ENCODE assay signal across 8 mouse cellular contexts in genomic region chr14:45657641-45658611, GRCm38 (mm10). TPM values are rescaled to one million over a fixed set of nuclear protein-coding genes. Genes with fewer than 3 reads are reported as not detected.
DNase-seq lines count a peak whose midpoint lies in the region; ATAC-seq and TF ChIP-seq lines count a peak whose summit lies in the region.

Gene Ddhd1, minus strand, starts transcription at chr14:45658143.

- no peaks in the 10 kb centered on the region for H3K9me3 ChIP-seq in ES-Bruce4 (replicated peaks; ENCODE audit: control insufficient read depth, insufficient read depth, low read length, poor library complexity, severe bottlenecking)
- no peaks in the 10 kb centered on the region for H3K9me3 ChIP-seq in forebrain, embryonic 14.5 days (replicated peaks; ENCODE audit: control insufficient read depth, low read length)
- no peaks in the 10 kb centered on the region for H3K9me3 ChIP-seq in neural tube, embryonic 15.5 days (replicated peaks)

- under 1% methylated on average over 105 of the region's 123 CpGs for WGBS in forebrain, embryonic 14.5 days
- WGBS in neural tube, embryonic 15.5 days = under 1% methylated on average over 120 of the region's 123 CpGs

- H3K4me2 ChIP-seq in forebrain, embryonic 14.5 days (ENCODE audit: low read length) = peak within 1 kb of the TSS; percentile 84
- H3K4me2 ChIP-seq in neural tube, embryonic 15.5 days = peak within 1 kb of the TSS; percentile 81

- intact Hi-C loops in heart, postnatal 14 days (cut with DNase I) = no loop called here

- peak within 1 kb of the TSS; percentile 35 for H3K27ac ChIP-seq in ES-Bruce4 (ENCODE audit: insufficient read depth, low read length)
- H3K27ac ChIP-seq in forebrain, embryonic 14.5 days (ENCODE audit: low read depth, low read length) = peak within 1 kb of the TSS; percentile 94
- H3K27ac ChIP-seq in neural tube, embryonic 15.5 days (replicated peaks) = peak within 1 kb of the TSS; percentile 95

- TF ChIP-seq EP300 in ES-Bruce4 (IDR thresholded peaks at IDR 0.05; ENCODE audit: insufficient read depth, low read depth, low read length) = no peak

- DNase-seq in forebrain, embryonic 14.5 days (ENCODE audit: low spot score) = peak; percentile 92
- DNase-seq in heart, postnatal 14 days = peak; percentile 87 to 91
- DNase-seq in layer of hippocampus, adult 11-12 months (ENCODE audit: low spot score) = peak; percentile 89
- peak; percentile 86 to 87 for DNase-seq in lung, adult 18-20 months
- peak; percentile 87 for DNase-seq in testis, postnatal 14 days (ENCODE audit: low spot score)

- H3K27me3 ChIP-seq in ES-Bruce4 (ENCODE audit: control insufficient read depth, insufficient read depth, low read length, poor library complexity, severe bottlenecking) = no peaks in the 10 kb centered on the region
- no peaks in the 10 kb centered on the region for H3K27me3 ChIP-seq in forebrain, embryonic 14.5 days (replicated peaks; ENCODE audit: control insufficient read depth, insufficient read depth, low read length)
- H3K27me3 ChIP-seq in neural tube, embryonic 15.5 days (replicated peaks) = no peaks in the 10 kb centered on the region

- peak; percentile 80 for ATAC-seq in cerebellum, adult (ENCODE audit: insufficient number of reproducible peaks, low FRiP score, low TSS enrichment)
- ATAC-seq in forebrain, embryonic 14.5 days = peak; percentile 96
- peak; percentile 95 for ATAC-seq in neural tube, embryonic 15.5 days (ENCODE audit: low FRiP score)

- H3K4me1 ChIP-seq in ES-Bruce4 (ENCODE audit: control insufficient read depth, insufficient read depth, low read length) = no peaks in the 10 kb centered on the region
- peaks cover 24% of the 10 kb centered on the region for H3K4me1 ChIP-seq in forebrain, embryonic 14.5 days (ENCODE audit: control insufficient read depth, insufficient read depth, low read length)
- H3K4me1 ChIP-seq in neural tube, embryonic 15.5 days = peaks cover 35% of the 10 kb centered on the region

- TF ChIP-seq CTCF in ES-Bruce4 (IDR thresholded peaks at IDR 0.05; ENCODE audit: low read depth, low read length) = no peak

- H3K9ac ChIP-seq in ES-Bruce4 (ENCODE audit: low read depth, poor library complexity, severe bottlenecking) = peak within 1 kb of the TSS; percentile 93
- H3K9ac ChIP-seq in forebrain, embryonic 14.5 days (ENCODE audit: low read length) = peak within 1 kb of the TSS; percentile 88
- H3K9ac ChIP-seq in neural tube, embryonic 15.5 days (replicated peaks) = peak within 1 kb of the TSS; percentile 96

- peak within 1 kb of the TSS; percentile 97 for H3K4me3 ChIP-seq in ES-Bruce4 (ENCODE audit: low read depth, low read length)
- peak within 1 kb of the TSS; percentile 87 for H3K4me3 ChIP-seq in forebrain, embryonic 14.5 days (ENCODE audit: low read depth, low read length)
- H3K4me3 ChIP-seq in neural tube, embryonic 15.5 days (replicated peaks) = peak within 1 kb of the TSS; percentile 92

- peak; percentile 66 for TF ChIP-seq POLR2A in ES-Bruce4 (IDR thresholded peaks at IDR 0.05; ENCODE audit: insufficient read depth, low read length)

- no peaks in the 10 kb centered on the region for H3K36me3 ChIP-seq in ES-Bruce4 (ENCODE audit: control insufficient read depth, insufficient read depth, low read length, poor library complexity, severe bottlenecking)
- no peaks in the 10 kb centered on the region for H3K36me3 ChIP-seq in forebrain, embryonic 14.5 days (ENCODE audit: control insufficient read depth, insufficient read depth, low read length)
- no peaks in the 10 kb centered on the region for H3K36me3 ChIP-seq in neural tube, embryonic 15.5 days

RNA-seq across cellular contexts. Expression of gene Ddhd1, which starts in this region (rescaled TPM):
- 36.7 and 37.6 TPM in 2 replicates for polyA plus RNA-seq in ES-Bruce4 (2011; ENCODE audit: insufficient read depth, insufficient read length, low read depth, missing spikeins)
- polyA plus RNA-seq in forebrain, embryonic 14.5 days (2014; fragmentation: Nextera tagmentation; extraction: Ambion mirVana) = 15.5 and 17.9 TPM in 2 replicates
- total RNA-seq in heart, postnatal 14 days (2021) = 10 to 100 TPM; 10.0 to 11.8 TPM
- polyA plus RNA-seq in neural tube, embryonic 15.5 days (2015; fragmentation: Nextera tagmentation; extraction: Ambion mirVana) = 20.0 and 20.1 TPM in 2 replicates

Comparison
In these comparisons a context has a peak if more than half of its experiments do, and no peak if none do; other contexts are left out.
1. Peak in every context shown above with its lines: DNase-seq, ATAC-seq, H3K4me3 ChIP-seq and H3K27ac ChIP-seq.
2. H3K27ac ChIP-seq: peak in every context shown above with its lines; median percentile 95 in neural tube, embryonic 15.5 days; 94 in forebrain, embryonic 14.5 days; 35 in ES-Bruce4.